Mouse (Mus musculus) left cerebral cortex, adult 18-20 months (tissue): ENCODE results near the gene Slc27a2. TPM values are rescaled to one million over a fixed set of nuclear protein-coding genes. Genes with fewer than 3 reads are reported as not detected.
"Not testable (repeated sequence)": the region's sequence is repeated elsewhere in the genome, so short reads cannot be mapped to it uniquely, and the experiment has no call there.

Experiments used
- DNase-seq, 2 experiments: peaks; one replicate each; pipeline ENCODE4 v3.0.0; 2021 to 2022; ENCODE audit warnings: low spot score in 2 of 2, mixed read lengths in 1 of 2
- long read RNA-seq, 2 experiments: library from polyadenylated mRNA; stranded (forward); transcript quantifications; one replicate each; pipeline ENCODE4 v2.0.0; 2021
- total RNA-seq, 2 experiments: library from RNA; stranded (reverse); gene quantifications; 2 replicates each; pipeline ENCODE4 v1.2.3; 2021

Slc27a2 gene
- 10 to 100 TPM in 1 of 2 experiments, 1 to 10 TPM in 1; 8.7 to 10.4 TPM for total RNA-seq
- long read RNA-seq, experiment 1, partial matches to known transcripts, result 0 of 4 reads
- long read RNA-seq, experiment 1, other reads (novel, unspliced or antisense), result 0 of 4 reads
- long read RNA-seq, experiment 2, transcript Slc27a2-201 (10 exons, 2,918 nt), result major isoform, 6 of 7 reads
- long read RNA-seq, experiment 2, partial matches to known transcripts, result 1 of 7 reads
- long read RNA-seq, experiment 2, other reads (novel, unspliced or antisense), result 0 of 7 reads

DNA sequence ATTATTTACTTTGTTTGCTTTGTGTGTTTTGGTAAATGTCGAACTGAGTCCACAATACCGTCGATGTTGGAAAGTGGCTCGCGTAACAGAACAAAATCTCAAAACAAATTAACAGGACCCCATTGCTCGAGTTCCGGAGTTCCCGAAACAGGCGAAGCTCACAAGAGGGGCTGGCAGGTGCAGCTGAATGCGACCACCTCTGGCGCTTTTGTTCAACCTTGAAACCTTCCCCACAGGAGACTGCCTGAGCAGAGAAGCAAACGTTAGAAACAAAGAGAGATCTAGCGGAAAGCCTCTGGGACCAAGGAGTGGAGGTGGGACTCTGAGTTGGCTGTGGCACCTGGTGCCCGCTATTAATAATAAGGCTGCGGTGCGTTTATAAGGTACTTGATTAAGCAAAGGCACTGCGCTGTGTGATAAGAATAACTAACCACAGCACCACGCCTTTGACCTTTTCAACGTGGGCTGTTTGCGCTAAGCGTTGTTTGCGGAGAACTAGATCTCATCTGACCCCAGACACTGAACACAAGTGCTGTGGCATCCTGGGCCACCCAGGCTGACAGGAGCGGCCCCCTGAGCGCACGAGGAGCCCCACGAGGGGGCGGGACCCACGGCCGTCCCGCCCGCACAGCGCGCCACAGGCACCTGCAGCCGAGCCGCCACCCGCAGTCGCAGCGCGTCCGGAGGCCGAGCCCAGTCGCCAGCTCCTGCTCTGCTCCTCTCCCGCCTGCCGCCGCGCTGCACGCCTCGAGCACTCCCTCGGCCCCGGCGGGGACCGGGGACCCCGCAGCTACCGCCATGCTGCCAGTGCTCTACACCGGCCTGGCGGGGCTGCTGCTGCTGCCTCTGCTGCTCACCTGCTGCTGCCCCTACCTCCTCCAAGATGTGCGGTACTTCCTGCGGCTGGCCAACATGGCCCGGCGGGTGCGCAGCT is at the start of gene Slc27a2:
Slc27a2 (plus strand) TSS at position 51 of the 934 bp plus-strand sequence.
- peak; percentile 29 to 37 for DNase-seq

DNA sequence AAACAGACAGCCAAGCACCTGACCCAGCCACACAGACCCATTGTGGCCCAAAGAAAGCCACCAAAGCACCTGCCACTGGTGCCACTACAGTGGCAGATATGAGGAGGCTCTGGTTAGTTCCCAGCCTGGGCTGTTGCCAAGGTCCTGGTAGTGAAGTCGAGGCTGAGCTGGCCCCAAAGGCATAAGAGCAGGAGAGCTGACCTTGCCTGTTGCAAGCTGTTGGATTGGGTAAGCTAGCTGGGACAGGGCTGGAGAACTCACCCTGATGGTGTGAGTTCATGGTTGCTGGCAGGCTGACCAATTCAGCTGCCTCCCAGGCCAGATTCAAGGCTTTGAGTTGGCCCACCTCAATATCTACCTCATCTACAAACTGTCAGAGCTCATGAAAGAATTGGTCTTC is 47.1 kb upstream of the Slc27a2 start:
- no peak for DNase-seq

DNA sequence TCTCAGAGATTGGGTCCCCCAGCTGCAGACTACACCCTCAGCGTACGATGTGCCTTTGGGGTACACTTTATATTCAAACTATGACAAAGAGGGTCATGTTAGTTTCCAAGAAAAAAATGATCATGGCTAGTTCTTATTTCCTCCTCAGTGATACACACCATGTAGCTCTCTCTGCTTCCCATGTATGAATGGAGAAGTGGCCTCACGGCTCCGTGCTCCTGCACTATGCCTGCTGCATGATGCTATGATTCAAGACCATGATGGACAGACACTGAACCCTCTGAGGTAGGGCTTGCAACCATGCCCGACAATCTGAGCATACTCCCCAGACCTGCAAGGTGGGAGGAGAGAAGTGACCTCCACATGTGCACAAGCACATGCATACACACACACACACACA is 44.7 kb upstream of the Slc27a2 start:
- DNase-seq, result no peak

DNA sequence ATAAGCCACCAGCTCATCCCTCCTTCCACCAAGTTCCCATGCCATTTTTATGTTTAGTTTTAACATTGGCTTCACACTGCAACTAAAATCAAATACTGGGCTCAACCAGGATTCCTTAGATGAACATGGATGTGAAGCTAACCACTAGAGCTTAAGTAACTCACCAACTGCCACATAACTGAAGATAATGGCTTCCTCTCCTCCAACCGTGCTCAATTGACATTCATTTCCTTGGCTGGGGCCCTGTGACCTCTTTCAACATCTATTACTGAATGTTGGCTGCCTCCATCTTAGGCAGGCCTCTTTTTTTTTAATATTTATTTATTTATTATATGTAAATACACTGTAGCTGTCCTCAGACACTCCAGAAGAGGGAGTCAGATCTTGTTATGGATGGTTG is 44.0 kb upstream of the Slc27a2 start:
- DNase-seq, result no peak

DNA sequence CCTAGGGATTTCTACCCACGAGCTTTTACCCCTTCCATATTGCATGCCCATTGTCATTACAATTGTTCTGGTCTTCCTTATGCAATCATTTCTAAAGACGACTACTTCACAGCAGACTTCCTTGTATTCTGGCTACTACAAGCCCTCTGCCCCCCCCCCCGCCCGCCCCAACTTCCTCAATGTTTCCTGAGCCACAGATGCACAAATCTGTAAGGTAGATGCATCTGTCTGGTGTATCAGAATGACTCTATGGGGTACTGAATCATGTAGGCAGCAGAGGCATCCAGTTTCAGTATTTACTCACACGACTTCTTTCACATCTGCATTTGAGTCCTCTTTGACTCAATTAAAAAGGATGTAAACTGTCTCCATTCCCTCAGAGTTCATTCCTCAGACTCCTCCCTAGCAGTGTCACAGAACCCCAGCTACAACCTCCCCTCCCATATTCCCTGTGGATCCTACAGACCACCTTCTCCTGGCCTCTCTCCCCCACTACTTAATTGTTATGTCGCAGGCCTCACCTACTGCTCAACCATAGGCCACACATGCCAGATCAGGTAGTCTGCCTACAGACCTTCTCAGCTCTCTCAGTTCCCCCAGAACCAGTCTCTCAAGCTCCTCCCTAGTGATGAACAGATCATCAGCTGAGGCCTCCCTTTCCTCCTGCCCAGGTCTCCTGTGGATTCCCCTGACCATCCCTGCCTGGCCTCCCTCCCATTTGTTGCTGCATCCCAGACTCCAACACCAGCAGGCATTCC is 37.0 kb upstream of the Slc27a2 start:
- DNase-seq, result no peak

DNA sequence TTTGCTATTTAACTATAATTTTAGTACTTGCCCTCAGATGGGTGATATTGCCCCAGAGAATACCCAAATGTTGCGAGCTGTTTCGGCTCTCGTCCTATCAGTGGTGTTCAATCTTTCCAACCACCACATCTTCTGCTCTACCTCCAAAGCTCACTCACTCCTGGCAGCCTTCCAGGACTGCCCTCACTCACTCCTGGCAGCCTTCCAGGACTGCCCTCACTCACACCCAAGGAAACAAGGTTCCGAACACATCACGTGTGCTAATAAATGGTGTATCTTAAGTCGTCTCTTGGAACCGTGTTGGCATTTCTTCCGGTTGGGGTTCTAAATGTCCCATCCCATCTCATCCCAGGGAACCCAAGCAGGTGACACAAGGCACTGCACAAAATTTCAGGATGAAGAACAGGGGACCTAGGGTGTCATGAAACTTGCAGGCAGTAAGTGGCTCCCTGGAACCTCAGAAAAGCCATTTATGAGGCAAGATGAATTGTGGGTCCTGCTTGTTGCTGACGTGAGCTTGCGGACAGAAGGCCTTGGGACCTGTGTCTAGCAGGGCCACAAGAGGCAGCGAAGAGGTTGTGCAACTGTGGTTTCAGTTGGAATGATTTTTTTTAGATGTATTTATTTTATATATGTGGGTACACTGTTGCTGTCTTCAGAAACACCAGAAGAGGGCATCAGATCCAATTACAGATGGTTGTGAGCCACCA is 32.2 kb upstream of the Slc27a2 start:
- no peak for DNase-seq

DNA sequence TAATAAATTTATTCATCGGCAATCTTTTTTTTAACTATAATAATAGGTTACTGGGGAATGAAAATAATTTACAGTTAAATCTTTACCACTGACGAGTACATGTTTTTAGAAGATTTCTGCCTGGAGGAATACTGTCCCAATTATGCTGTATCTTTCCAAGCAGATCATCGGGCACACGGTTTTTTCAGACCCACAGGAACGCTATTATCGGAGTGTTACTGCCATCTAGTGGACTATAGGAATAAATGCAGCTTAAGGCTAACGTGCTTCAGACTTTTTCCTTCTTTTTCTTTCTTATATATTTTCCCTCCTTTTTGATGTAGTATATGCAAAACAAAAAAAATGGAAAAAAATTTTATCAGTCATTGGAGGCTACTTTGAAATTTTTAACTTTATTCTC is 31.4 kb upstream of the Slc27a2 start:
- no peak for DNase-seq

DNA sequence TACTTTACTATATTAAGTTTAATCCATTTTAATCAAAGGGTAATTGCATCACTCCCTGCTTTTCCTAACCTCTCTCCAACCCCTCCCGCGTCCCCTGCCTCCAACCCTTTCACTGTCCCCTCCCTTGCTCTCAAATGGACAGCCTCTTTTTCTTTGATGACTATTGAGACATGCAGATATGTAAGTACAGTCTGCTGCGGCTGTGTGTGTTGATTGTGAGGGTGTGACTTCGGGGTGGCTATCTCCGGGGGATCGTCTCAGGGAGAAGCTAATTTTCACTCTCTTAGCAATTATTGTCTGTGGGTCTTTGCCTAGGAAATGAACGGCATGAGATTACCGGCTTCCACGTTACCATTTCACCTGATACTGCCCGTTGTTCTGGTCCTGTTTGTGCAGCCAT is 30.7 kb upstream of the Slc27a2 start:
- DNase-seq, result no peak

DNA sequence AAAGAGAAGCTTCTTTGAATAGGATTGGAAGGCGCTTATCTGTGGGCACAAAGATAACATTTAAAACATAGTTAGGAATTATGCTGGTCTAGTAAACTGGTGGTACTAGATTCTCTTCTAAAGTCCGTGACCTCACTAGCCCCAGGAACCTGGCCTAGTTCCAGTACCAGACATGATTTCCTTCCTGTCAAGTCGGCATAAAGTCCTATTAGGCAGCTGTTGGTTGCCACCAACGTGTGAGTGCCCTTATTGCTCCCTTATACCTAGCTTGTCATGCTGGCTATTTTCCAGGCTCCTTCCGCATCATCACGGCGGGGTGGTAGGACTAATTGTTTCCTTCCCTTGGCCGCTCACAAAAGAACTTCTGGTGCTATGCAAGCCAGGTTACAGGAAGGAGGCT is 30.2 kb upstream of the Slc27a2 start:
- DNase-seq, result no peak

DNA sequence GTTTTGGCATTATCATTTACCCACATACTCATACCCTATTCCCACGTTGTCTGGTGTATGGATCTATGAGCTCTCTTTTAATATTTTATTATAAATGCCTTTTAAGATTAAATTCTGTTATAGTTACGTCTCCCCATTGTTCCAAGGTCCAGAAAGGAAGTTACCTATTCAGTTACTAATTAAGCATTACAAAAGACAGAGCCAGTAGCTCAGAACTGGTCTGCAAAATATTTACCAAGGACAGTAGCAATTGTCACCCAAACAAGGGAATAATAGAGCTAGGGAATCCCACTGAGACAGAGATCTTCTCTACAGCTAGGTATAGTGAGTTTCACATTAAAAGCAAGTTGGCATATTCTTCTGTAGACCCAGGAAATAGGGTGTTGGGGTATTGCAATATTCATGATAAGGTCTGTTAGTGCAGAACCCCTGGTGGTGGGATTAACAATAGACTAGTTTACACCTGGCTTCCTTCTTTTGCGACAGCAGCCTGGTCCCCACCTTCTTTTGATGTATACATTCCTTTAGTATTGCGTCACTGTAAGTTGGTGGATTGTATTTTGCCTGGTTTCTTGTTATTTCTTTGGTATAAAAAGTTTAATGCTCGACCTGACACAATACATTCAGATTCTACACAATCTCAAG is 29.0 kb upstream of the Slc27a2 start:
- DNase-seq, result not testable (repeated sequence)

DNA sequence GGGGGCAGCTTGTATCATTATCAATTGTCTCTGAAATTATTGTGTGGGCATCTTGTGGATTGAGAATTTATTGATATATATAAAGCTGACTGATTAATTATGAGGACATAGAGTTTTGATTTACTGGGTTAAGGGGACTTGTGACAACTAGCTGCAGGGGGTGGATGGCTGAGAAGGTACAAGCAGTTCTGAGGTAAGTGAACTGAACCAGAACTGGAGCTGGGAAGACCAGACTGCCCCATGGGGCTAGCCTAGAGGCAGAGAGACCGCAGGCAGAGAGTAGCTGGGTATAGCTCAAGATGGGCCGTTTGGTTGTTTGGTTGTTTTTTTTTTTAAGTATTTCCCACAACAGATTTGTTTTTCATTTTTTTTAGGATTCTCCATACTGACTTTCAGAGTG is 27.9 kb upstream of the Slc27a2 start:
- DNase-seq, result no peak

DNA sequence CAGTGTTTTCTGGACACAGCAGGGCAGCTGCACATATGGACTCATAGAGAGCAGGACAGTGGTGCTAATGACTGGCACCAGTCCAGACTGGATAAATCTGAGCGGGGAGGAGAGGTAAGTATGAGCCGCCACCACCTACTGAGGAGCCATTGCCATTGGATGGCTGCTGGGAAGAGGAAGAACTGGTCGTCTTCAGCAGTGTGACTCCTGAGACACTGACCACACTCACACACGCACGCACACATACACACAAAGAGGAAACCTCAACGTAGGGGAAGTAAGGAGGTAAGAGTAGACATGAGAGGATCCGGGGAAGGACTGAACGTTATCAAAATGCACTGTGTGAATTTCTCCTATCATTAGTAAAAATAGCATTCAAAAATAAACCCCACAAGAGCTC is 24.7 kb upstream of the Slc27a2 start:
- DNase-seq, result no peak

DNA sequence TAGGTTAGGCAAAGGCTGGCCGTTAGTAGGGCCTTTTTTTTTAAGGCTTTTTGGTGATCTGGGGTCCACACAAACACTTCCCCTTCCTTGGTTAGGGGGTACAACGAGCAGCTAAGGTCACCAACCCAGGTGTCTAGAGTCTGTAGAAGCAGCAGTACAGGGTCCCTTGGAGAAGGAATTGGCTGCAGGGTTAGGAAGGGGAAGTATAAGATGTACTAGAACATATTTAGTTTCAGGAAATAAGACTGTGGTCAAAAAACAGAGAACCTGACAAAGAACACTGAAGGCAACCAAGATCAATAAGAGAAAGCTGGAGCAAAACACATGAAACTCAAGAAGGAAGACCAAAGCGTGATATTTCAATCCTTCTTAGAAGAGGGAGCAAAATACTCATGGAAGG is 21.6 kb upstream of the Slc27a2 start:
- no peak for DNase-seq

DNA sequence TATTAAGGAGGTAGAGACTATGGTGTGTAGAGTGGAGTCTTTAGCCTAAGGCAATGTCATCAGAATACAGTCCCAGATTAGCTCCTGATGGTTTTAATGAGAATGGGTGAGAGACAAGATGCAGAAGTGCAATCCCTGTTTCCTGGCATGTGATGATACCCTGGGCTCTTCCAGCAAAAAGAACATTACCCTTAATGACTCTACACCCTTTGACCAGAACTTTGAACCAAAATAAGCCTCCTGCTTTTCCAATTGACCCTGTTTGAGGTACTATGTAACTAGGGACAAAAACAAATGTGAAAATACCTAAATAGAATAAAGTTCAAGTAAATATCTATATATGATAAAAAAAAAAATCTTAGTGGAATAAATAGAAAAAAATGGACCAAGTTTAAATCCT is 14.6 kb upstream of the Slc27a2 start:
- DNase-seq, result no peak

DNA sequence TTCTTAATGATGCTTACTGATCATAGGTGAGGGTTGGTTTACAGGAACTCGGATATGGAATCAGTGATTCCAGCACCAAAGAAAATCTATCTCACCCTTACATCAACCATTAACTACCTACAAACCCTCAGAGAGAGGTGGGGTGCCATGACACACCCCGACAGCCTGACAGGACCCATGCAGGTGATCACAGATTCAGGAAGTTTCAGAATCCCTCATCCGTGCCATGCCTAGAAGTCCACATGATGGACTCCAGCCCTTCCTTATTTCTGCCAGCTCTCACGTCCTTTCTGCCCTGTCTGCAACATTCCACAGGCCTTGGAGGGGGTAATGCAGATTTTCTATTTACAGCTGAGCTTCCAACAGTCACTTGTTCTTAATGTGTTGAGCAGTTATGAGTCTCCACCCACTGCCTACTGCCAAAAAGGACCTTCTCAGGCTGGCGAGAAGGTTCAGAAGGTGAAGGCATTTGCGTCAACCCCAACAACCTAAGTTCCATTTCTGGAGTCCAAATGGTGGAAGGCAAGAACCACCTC is 11.7 kb upstream of the Slc27a2 start:
- no peak for DNase-seq

DNA sequence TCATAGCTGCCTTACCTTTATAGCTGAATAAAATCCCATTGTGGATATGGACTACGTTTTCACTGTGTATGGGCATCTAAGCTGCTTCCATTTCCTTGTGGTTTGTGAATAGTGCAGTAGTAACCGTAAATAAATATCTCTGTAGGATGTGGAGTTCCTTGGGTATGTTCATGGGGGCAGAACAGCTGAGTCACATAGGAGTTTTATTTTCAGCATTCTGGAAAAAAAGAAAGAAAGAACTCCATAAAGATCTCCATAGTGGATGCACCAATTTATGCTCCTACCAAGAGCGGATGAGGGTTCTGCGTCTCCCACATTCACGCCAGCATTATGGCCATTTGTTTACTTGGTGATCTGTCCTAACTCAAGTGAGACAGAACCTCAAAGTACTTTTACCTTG is 10.0 kb upstream of the Slc27a2 start:
- DNase-seq, result peak in 1 of 2 experiments; percentile 3

DNA sequence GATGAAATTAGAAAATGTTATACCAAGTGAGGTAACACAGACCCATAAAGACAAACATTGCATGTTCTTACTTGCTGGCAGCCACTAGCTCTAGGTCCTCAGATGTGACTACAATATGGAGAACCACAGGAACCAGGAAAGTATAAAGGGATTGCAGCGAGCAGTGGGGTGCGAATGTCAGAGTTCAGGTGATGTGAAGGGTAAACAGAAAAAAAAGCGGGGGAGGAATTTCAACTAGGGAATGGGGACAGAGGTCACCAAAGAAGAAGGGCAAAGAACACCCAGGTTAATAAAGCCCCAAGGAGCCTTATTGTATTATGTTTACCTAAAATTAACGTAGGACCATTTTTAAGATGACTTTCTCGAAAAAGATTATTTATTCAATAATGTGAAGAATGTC is 6.9 kb upstream of the Slc27a2 start:
- DNase-seq, result no peak

DNA sequence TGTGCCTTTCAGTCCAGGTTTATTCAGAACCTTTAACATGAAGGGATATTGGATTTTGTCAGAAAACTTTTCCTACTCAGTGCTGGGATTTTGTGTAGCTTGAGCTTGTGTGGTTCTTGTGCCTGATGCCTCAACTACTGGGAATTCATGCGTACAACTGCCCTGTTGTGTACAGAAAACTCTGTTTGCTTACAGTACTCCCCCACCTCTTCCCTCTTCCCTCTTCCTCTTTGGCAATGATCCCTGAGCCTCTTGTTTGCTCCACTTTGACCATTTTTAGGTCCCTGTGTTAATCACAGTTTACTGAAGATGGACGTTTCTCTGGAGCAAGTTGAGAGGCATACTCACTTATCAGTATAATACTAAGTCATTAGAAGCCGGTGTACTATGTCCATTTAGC is 5.8 kb upstream of the Slc27a2 start:
- DNase-seq, result no peak

DNA sequence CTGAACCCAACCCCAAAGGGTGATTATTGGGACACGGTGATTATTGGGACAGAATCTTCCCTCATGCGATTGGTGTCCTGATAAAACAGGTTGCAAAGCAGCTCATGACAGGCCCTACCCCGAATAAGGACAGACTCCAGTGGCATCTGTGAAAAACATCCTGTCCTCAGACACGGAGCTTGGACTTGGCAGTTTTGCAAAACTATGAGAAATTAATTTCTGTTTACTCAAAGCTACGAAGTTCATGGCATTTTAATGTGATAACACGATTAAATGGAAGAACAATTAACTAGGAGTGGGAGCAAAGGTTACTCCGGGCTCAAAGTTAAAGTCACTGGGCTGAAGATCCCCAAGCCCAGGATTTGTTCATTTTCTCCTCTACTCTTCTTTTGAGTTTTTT is 2.5 kb upstream of the Slc27a2 start:
- no peak for DNase-seq

DNA sequence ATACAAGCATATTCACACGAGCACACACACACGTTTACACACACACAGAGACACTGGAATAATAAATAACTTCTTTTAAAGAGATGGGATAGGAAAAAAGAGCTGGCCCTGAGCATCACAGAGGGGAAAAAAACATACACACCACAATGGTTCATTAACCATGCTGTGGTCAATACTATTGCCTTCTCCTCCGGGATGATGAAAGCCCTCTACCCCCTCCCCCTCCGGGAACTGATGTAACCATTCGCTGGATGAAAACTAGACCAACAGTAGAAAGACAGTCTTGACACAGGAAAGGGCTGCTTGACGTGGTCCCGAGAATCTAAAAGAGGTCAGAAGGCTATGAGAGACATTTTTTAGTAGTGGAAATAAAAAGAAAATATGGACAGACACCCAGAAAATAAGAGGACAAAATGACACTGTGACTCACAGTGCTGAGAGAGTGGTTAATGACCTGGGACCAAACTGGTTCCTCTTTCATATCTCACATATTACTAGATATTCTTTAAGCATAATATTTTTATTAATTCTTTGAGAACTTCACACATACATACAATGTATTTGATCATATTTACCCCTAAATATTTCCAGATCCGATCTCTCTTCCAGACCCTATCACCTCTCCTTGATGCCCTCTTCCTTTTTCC is 840 bp upstream of the Slc27a2 start:
- DNase-seq, result no peak
